Comparison of ENCODE assay signal across 8 mouse cellular contexts in genomic region chr9:50616161-50616560, GRCm38 (mm10). TPM values are rescaled to one million over a fixed set of nuclear protein-coding genes. Genes with fewer than 3 reads are reported as not detected.
A peak's percentile ranks its signal among the peaks of the same experiment; 100 is the strongest.
DNase-seq lines count a peak whose midpoint lies in the region; ATAC-seq and TF ChIP-seq lines count a peak whose summit lies in the region.

No protein-coding gene starts in this region.

- no peak for DNase-seq in left cerebral cortex, adult 2 months (ENCODE audit: extremely low spot score in 1 of 2, low spot score in 2 of 2)
- no peak for DNase-seq in left cerebral cortex, postnatal 36 days (ENCODE audit: low spot score in 2 of 2)
- no peak for DNase-seq in intestine, embryonic 14.5 days (ENCODE audit: low spot score)
- DNase-seq in cerebellum, postnatal 36 days = no peak
- DNase-seq in left cerebral cortex, postnatal 14 days (ENCODE audit: low spot score in 2 of 2) = no peak
- DNase-seq in layer of hippocampus, adult 18-20 months (ENCODE audit: low spot score in 2 of 2) = no peak

- H3K79me2 ChIP-seq in myocyte (ENCODE audit: control insufficient read depth, insufficient read depth) = peaks cover 33% of the 10 kb centered on the region

- no peaks in the 10 kb centered on the region for H3K9me3 ChIP-seq in embryonic facial prominence, embryonic 12.5 days
- no peaks in the 10 kb centered on the region for H3K9me3 ChIP-seq in intestine, embryonic 14.5 days (ENCODE audit: control insufficient read depth, low read length)

- H3K4me2 ChIP-seq in embryonic facial prominence, embryonic 12.5 days (replicated peaks) = peak overlapping the region; percentile 71
- peak overlapping the region; percentile 80 for H3K4me2 ChIP-seq in intestine, embryonic 14.5 days (ENCODE audit: low read length)
- peak overlapping the region; percentile 95 for H3K4me2 ChIP-seq in myocyte (ENCODE audit: low read depth)

- H3K9ac ChIP-seq in embryonic facial prominence, embryonic 12.5 days = peak overlapping the region; percentile 98
- peak overlapping the region; percentile 89 for H3K9ac ChIP-seq in intestine, embryonic 14.5 days (ENCODE audit: low read length)

- WGBS in embryonic facial prominence, embryonic 12.5 days = 36% methylated on average over 11 of the region's 11 CpGs
- WGBS in intestine, embryonic 14.5 days = 36% methylated on average over 11 of the region's 11 CpGs

- TF ChIP-seq POLR2A in myocyte (IDR thresholded peaks at IDR 0.05; ENCODE audit: insufficient read length, low read depth) = no peak

- no peak for TF ChIP-seq CTCF in left cerebral cortex, adult 2 months (IDR thresholded peaks at IDR 0.05)

- peak overlapping the region; percentile 99 for H3K27ac ChIP-seq in left cerebral cortex, adult 2 months
- H3K27ac ChIP-seq in embryonic facial prominence, embryonic 12.5 days = no peak overlapping the region
- peak overlapping the region; percentile 96; the same call in 1 of the 2 replicates for H3K27ac ChIP-seq in intestine, embryonic 14.5 days (ENCODE audit: low read depth)

- peaks cover 8% of the 10 kb centered on the region; the same call in 1 of the 2 replicates for H3K4me1 ChIP-seq in embryonic facial prominence, embryonic 12.5 days
- H3K4me1 ChIP-seq in intestine, embryonic 14.5 days (replicated peaks; ENCODE audit: control insufficient read depth, insufficient read depth, low read length) = peaks cover 8% of the 10 kb centered on the region; the same call in 1 of the 2 replicates

- H3K36me3 ChIP-seq in embryonic facial prominence, embryonic 12.5 days = peaks cover 36% of the 10 kb centered on the region
- peaks cover 44% of the 10 kb centered on the region for H3K36me3 ChIP-seq in intestine, embryonic 14.5 days (ENCODE audit: control insufficient read depth, insufficient read depth, low read length)
- peaks cover 29% of the 10 kb centered on the region for H3K36me3 ChIP-seq in myocyte (ENCODE audit: control insufficient read depth, insufficient read depth)

- H3K4me3 ChIP-seq in left cerebral cortex, adult 2 months = peak overlapping the region; percentile 71
- peak overlapping the region; percentile 98 for H3K4me3 ChIP-seq in embryonic facial prominence, embryonic 12.5 days
- peak overlapping the region; percentile 99 for H3K4me3 ChIP-seq in intestine, embryonic 14.5 days (ENCODE audit: low read depth, low read length)
- peak overlapping the region; percentile 78 for H3K4me3 ChIP-seq in myocyte

- ATAC-seq in embryonic facial prominence, embryonic 12.5 days (ENCODE audit: insufficient number of reproducible peaks, insufficient read depth, low FRiP score, low TSS enrichment) = no peak
- no peak for ATAC-seq in intestine, embryonic 14.5 days (replicated peaks; ENCODE audit: low FRiP score, low TSS enrichment, low read depth)

- H3ac ChIP-seq in myocyte (ENCODE audit: control insufficient read depth, insufficient read length) = peak overlapping the region; percentile 83

- intact Hi-C loops in left cerebral cortex, adult 2 months (cut with DNase I) = loop anchor here (5.0 kb wide), 1 partner anchor 151 kb away; the partner anchor contains the start of gene Fdxacb1
- intact Hi-C loops in left cerebral cortex, postnatal 36 days (cut with DNase I) = no loop called here
- intact Hi-C loops in left cerebral cortex, postnatal 14 days (cut with DNase I) = no loop called here

- H3K27me3 ChIP-seq in embryonic facial prominence, embryonic 12.5 days = no peaks in the 10 kb centered on the region
- no peaks in the 10 kb centered on the region for H3K27me3 ChIP-seq in intestine, embryonic 14.5 days (replicated peaks; ENCODE audit: control insufficient read depth, insufficient read depth, low read length)
- H3K27me3 ChIP-seq in myocyte (ENCODE audit: control insufficient read depth, insufficient read depth, insufficient read length) = no peaks in the 10 kb centered on the region

TF ChIP-seq in myocyte, 11 proteins besides CTCF, POLR2A, EP300 and RAD21:
- TF ChIP-seq E2F4 (IDR thresholded peaks at IDR 0.05; ENCODE audit: insufficient read depth) (no peak), POLR2AphosphoS2 (IDR thresholded peaks at IDR 0.05; ENCODE audit: insufficient read length, low read depth) (no peak), TCF3 (IDR thresholded peaks at IDR 0.05; ENCODE audit: insufficient read length, low read depth) (no peak), MAX (IDR thresholded peaks at IDR 0.05; ENCODE audit: low read depth) (no peak), MYOG (IDR thresholded peaks at IDR 0.05; ENCODE audit: control insufficient read depth in 1 of 3, insufficient read depth in 1 of 3, insufficient read length in 2 of 3, low read depth in 2 of 3) (no peak), CEBPB (IDR thresholded peaks at IDR 0.05; ENCODE audit: insufficient read depth, poor library complexity, severe bottlenecking) (no peak), MYOD1 (IDR thresholded peaks at IDR 0.05; ENCODE audit: control insufficient read depth in 1 of 3, insufficient read length in 2 of 3, low read depth in 2 of 3) (no peak), USF1 (IDR thresholded peaks at IDR 0.05; ENCODE audit: low read depth) (no peak), SRF (IDR thresholded peaks at IDR 0.05; ENCODE audit: control insufficient read depth, insufficient read length, low read depth) (no peak), REST (IDR thresholded peaks at IDR 0.05; ENCODE audit: insufficient read depth, insufficient read length) (no peak), TCF12 (IDR thresholded peaks at IDR 0.05; ENCODE audit: insufficient read depth, poor library complexity, severe bottlenecking) (no peak)

RNA-seq across cellular contexts. Expression of gene Pih1d2, which starts 1.0 kb away (rescaled TPM):
- total RNA-seq in left cerebral cortex, adult 2 months (2021) = 1 to 10 TPM; 2.0 to 3.8 TPM
- 1 to 10 TPM; 3.1 to 3.7 TPM for total RNA-seq in left cerebral cortex, postnatal 36 days (2021)
- polyA plus RNA-seq in embryonic facial prominence, embryonic 12.5 days (2016; fragmentation: Nextera tagmentation; extraction: Ambion mirVana) = 4.4 and 4.8 TPM in 2 replicates
- polyA plus RNA-seq in intestine, embryonic 14.5 days (2014; fragmentation: Nextera tagmentation; extraction: Ambion mirVana) = 2.3 and 3.8 TPM in 2 replicates
- polyA plus RNA-seq in myocyte (2012; fragmentation: generic; extraction: Trizol) = 2.2 TPM
- 1 to 10 TPM; 2.1 to 3.2 TPM for total RNA-seq in left cerebral cortex, postnatal 14 days (2021)
- 1 to 10 TPM; 2.3 to 2.8 TPM for total RNA-seq in layer of hippocampus, adult 18-20 months (2021)

RNA-seq across cellular contexts. Expression of gene Nkapd1, which starts 1.1 kb away (rescaled TPM):
- 10 to 100 TPM; 21.3 to 22.1 TPM for total RNA-seq in left cerebral cortex, adult 2 months (2021)
- total RNA-seq in left cerebral cortex, postnatal 36 days (2021) = 10 to 100 TPM; 23.0 to 25.3 TPM
- polyA plus RNA-seq in embryonic facial prominence, embryonic 12.5 days (2016; fragmentation: Nextera tagmentation; extraction: Ambion mirVana) = 28.5 and 31.4 TPM in 2 replicates
- 20.7 and 24.7 TPM in 2 replicates for polyA plus RNA-seq in intestine, embryonic 14.5 days (2014; fragmentation: Nextera tagmentation; extraction: Ambion mirVana)
- 4.8 TPM for polyA plus RNA-seq in myocyte (2012; fragmentation: generic; extraction: Trizol)
- 10 to 100 TPM; 29.2 to 30.0 TPM for total RNA-seq in left cerebral cortex, postnatal 14 days (2021)
- total RNA-seq in layer of hippocampus, adult 18-20 months (2021) = 10 to 100 TPM; 18.3 to 19.5 TPM

RNA-seq across cellular contexts. Expression of gene Timm8b, which starts 12.5 kb away (rescaled TPM):
- total RNA-seq in left cerebral cortex, adult 2 months (2021) = 100 to 1,000 TPM; 216 to 226 TPM
- 100 to 1,000 TPM; 218 to 255 TPM for total RNA-seq in left cerebral cortex, postnatal 36 days (2021)
- polyA plus RNA-seq in embryonic facial prominence, embryonic 12.5 days (2016; fragmentation: Nextera tagmentation; extraction: Ambion mirVana) = 304 and 322 TPM in 2 replicates
- polyA plus RNA-seq in intestine, embryonic 14.5 days (2014; fragmentation: Nextera tagmentation; extraction: Ambion mirVana) = 297 and 341 TPM in 2 replicates
- polyA plus RNA-seq in myocyte (2012; fragmentation: generic; extraction: Trizol) = 184 TPM
- 100 to 1,000 TPM; 230 to 244 TPM for total RNA-seq in left cerebral cortex, postnatal 14 days (2021)
- total RNA-seq in layer of hippocampus, adult 18-20 months (2021) = 100 to 1,000 TPM; 212 to 222 TPM

RNA-seq across cellular contexts. Expression of gene Sdhd, which starts 12.5 kb away (rescaled TPM):
- 100 to 1,000 TPM in 1 of 2 experiments, 10 to 100 TPM in 1; 97.9 to 114 TPM for total RNA-seq in left cerebral cortex, adult 2 months (2021)
- 100 to 1,000 TPM; 105 to 110 TPM for total RNA-seq in left cerebral cortex, postnatal 36 days (2021)
- polyA plus RNA-seq in embryonic facial prominence, embryonic 12.5 days (2016; fragmentation: Nextera tagmentation; extraction: Ambion mirVana) = 240 and 246 TPM in 2 replicates
- 407 and 414 TPM in 2 replicates for polyA plus RNA-seq in intestine, embryonic 14.5 days (2014; fragmentation: Nextera tagmentation; extraction: Ambion mirVana)
- 210 TPM for polyA plus RNA-seq in myocyte (2012; fragmentation: generic; extraction: Trizol)
- total RNA-seq in left cerebral cortex, postnatal 14 days (2021) = 100 to 1,000 TPM; 124 to 129 TPM
- total RNA-seq in layer of hippocampus, adult 18-20 months (2021) = 100 to 1,000 TPM; 118 to 124 TPM

RNA-seq across cellular contexts. Expression of gene Dlat, which starts 43.4 kb away (rescaled TPM):
- 100 to 1,000 TPM; 110 to 119 TPM for total RNA-seq in left cerebral cortex, adult 2 months (2021)
- 100 to 1,000 TPM; 116 to 117 TPM for total RNA-seq in left cerebral cortex, postnatal 36 days (2021)
- polyA plus RNA-seq in embryonic facial prominence, embryonic 12.5 days (2016; fragmentation: Nextera tagmentation; extraction: Ambion mirVana) = 44.4 and 47.4 TPM in 2 replicates
- polyA plus RNA-seq in intestine, embryonic 14.5 days (2014; fragmentation: Nextera tagmentation; extraction: Ambion mirVana) = 52.9 and 60.9 TPM in 2 replicates
- polyA plus RNA-seq in myocyte (2012; fragmentation: generic; extraction: Trizol) = 64.6 TPM
- total RNA-seq in left cerebral cortex, postnatal 14 days (2021) = 100 to 1,000 TPM; 128 to 134 TPM
- 100 to 1,000 TPM; 122 to 124 TPM for total RNA-seq in layer of hippocampus, adult 18-20 months (2021)
